Mouse (Mus musculus): ENCODE data around the gene Gm21103.
"Not testable (repeated sequence)": the region's sequence is repeated elsewhere in the genome, so short reads cannot be mapped to it uniquely, and the experiment has no call there.

Gene Gm21103

DNA sequence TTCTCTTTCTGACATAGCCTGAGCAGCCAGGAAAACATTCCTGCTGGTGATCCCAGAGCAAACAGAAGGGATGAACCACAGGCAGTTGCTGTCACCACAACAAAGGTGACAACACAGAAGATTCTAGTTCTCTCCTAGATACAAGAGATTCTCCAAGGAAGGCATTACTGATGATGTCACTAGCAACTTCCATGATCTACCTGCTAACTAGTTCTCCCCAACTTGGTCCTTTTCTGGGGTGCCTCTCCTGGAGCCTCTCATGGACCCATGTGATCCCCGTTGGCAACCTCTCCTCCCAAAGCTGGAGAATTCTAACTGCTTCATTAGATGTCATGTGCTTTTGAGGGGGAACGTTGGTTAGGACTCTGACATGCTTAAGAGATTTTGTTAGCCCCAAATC, at the start of gene Gm21103:
Gene Gm21103, minus strand, starts transcription at position 101 of the 400 bp plus-strand sequence.
- not testable (repeated sequence) for DNase-seq (ENCODE audit: low read depth, low spot score)

DNA sequence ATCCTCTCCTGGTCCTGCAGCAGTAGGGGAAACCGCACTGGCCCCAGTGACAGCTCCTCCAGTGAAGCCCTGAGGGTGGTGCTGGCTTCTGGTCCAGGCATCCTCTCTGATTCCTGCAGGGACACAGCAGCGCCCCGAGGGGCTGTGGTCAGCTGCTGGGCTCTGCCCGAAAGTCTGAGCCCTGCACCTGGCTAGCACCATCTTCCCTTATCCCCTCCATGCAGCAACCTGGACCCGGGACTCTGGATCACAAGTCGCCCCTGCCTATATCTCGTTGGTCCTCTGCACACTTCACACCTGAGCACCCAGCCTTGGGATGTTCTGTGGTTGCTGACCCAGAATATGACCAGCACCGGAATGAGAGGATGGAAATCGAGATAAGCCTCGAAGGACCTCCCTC, 38.9 kb upstream of the Gm21103 start, which contains the start of gene Gm3618:
Gene Gm3618, minus strand, starts transcription at position 101 of the 400 bp plus-strand sequence.
- DNase-seq (ENCODE audit: low read depth, low spot score), result not testable (repeated sequence)

DNA sequence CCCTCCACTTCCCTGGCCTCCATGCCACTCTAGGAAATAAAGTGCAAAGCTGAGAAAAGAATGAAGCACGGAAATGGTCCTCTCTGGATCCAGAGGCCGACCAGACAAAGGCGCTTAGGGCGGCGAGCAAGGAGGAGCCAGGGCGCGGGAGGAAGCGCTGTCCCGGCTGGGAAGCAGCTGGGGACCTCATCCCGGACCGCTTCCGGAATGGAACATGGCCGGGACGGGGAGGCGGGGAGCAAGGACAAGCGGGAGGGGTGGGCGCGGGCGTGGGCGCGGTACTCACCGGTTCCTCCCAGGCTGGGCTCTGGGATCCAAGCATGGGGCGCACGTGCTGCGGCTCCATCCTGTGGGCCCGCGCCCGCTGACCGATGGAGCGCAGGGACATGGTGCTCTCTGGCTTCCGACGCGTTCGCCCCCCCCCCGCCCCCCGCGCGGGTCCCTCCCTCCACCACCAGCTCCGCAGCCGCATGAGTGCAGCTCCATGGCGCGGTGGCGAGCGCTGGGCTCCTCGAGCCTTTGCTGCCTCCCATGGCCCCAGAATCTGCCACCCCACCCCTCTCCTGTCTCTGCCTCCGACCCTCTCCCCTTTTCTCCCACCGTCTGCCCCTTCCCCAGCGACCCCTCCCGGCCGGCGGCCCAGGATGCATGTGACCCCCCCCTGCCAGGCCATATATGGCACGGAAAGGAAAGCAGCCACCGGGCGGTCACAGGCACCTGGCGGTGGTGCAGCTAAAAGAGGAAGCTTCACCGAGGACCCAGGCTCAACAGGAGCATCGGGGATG, 17.5 kb downstream of the Gm21103 start, which contains the start of gene Gm3411:
Gene Gm3411, minus strand, starts transcription at position 320 of the 785 bp plus-strand sequence.
- DNase-seq (ENCODE audit: low read depth, low spot score), result peak; percentile 25

All from R1 (cell line).